Mouse (Mus musculus) intestine, postnatal 0 days (tissue): Measurements from ENCODE around the gene Myh9. TPM values are rescaled to one million over a fixed set of nuclear protein-coding genes. Genes with fewer than 3 reads are reported as not detected.

Experiments
- ATAC-seq: fragments of 200-750 bp; cut with Nextera tagmentation; 2 replicates; pipeline ENCODE4 v1.8.0; 2017; ENCODE audit warnings: mild to moderate bottlenecking, moderate TSS enrichment, moderate library complexity
- H3K27ac ChIP-seq: fragments of 300-500 bp; sonication (generic); 2 replicates; pipeline ENCODE4 v1.5.1; 2014; ENCODE audit warnings: mild to moderate bottlenecking, low read depth, low read length, moderate library complexity
- H3K27me3 ChIP-seq: fragments of 300-500 bp; sonication (generic); replicated peaks from 2 replicates; pipeline ENCODE4 v1.6.1; 2014; ENCODE audit warnings: low read length, mixed read lengths; ENCODE audit not compliant: control insufficient read depth, insufficient read depth
- H3K36me3 ChIP-seq: fragments of 300-500 bp; sonication (generic); 2 replicates; pipeline ENCODE4 v1.6.1; 2014; ENCODE audit warnings: mild to moderate bottlenecking, moderate library complexity; ENCODE audit not compliant: control insufficient read depth, insufficient read depth
- H3K4me1 ChIP-seq: fragments of 300-500 bp; sonication (generic); replicated peaks from 2 replicates; pipeline ENCODE4 v1.6.1; 2014; ENCODE audit warnings: antibody characterized with exemption, low read length, mixed read lengths; ENCODE audit not compliant: control insufficient read depth, insufficient read depth
- H3K4me2 ChIP-seq: fragments of 300-500 bp; sonication (generic); replicated peaks from 2 replicates; pipeline ENCODE4 v1.6.1; 2014; ENCODE audit warnings: low read depth, mild to moderate bottlenecking, moderate library complexity
- H3K4me3 ChIP-seq: fragments of 300-500 bp; sonication (generic); 2 replicates; pipeline ENCODE4 v1.5.1; 2014; ENCODE audit warnings: low read depth, low read length
- H3K9ac ChIP-seq: fragments of 300-500 bp; sonication (generic); 2 replicates; pipeline ENCODE4 v1.6.1; 2014; ENCODE audit warnings: mild to moderate bottlenecking, low read depth, low read length
- H3K9me3 ChIP-seq: fragments of 300-500 bp; sonication (generic); 2 replicates; pipeline ENCODE4 v1.6.1; 2016; ENCODE audit warnings: mixed run types; ENCODE audit not compliant: control insufficient read depth
- CTCF ChIP-seq: sonication (generic); IDR thresholded peaks from 2 replicates; pipeline ENCODE4 v1.5.1; 2016; ENCODE audit warnings: low read depth, mild to moderate bottlenecking, control low read depth, antibody characterized with exemption, moderate library complexity
- WGBS: fragments of 180-500 bp; shearing (Covaris S2); extraction: QIAGEN DNeasy Blood & Tissue Kit; methylation state at CpG from one replicate; pipeline ENCODE4 v1.1.7; 2014; 5-methylcytosine and 5-hydroxymethylcytosine counted together
- polyA plus RNA-seq: library from polyadenylated mRNA; unstranded; fragments of >200 nt; fragmentation: Nextera tagmentation; extraction: Ambion mirVana; gene quantifications from 2 replicates; pipeline ENCODE4 v1.2.1, GENCODE M21; 2015

Myh9 gene
- polyA plus RNA-seq, 1 experiment from 2014 or later: 25.7 TPM

- H3K4me1 ChIP-seq: peaks cover 24% of the 10 kb centered on the region
- no peak overlapping the region for H3K4me3 ChIP-seq
- no peak for TF ChIP-seq CTCF
- 95% methylated on average over 1 of the region's 1 CpGs for WGBS
- no peak overlapping the region for H3K4me2 ChIP-seq
- ATAC-seq: no peak
- peaks cover 11% of the 10 kb centered on the region; the same call in 1 of the 2 replicates for H3K36me3 ChIP-seq
- no peaks in the 10 kb centered on the region for H3K27me3 ChIP-seq
- no peak overlapping the region for H3K27ac ChIP-seq
- no peaks in the 10 kb centered on the region for H3K9me3 ChIP-seq
- no peak overlapping the region for H3K9ac ChIP-seq
Measured at GRCm38 (mm10) chr15:77825382-77825781, 16.6 kb downstream of the Myh9 start.

GRCm38 (mm10) chr15:77824321-77824720 is 17.7 kb downstream of the Myh9 start:
- Histone ChIP-seq H3K9ac (no peak overlapping the region), H3K4me1 (peaks cover 26% of the 10 kb centered on the region), H3K27me3 (no peaks in the 10 kb centered on the region), H3K4me3 (no peak overlapping the region), H3K9me3 (no peaks in the 10 kb centered on the region), H3K36me3 (peaks cover 6% of the 10 kb centered on the region; the same call in 1 of the 2 replicates), H3K4me2 (no peak overlapping the region), H3K27ac (peak overlapping the region; percentile 46; the same call in 1 of the 2 replicates)
- TF ChIP-seq CTCF: no peak
- ATAC-seq: no peak
- 80% methylated on average over 1 of the region's 1 CpGs for WGBS

- Histone ChIP-seq H3K9me3 (no peaks in the 10 kb centered on the region), H3K4me1 (peaks cover 32% of the 10 kb centered on the region), H3K4me3 (no peak overlapping the region), H3K36me3 (peaks cover 6% of the 10 kb centered on the region; the same call in 1 of the 2 replicates), H3K9ac (0 out of 2 replicates have a peak overlapping the region, but pooled peaks have one; percentile 11), H3K27ac (peak overlapping the region; percentile 60), H3K4me2 (peak overlapping the region; percentile 35), H3K27me3 (no peaks in the 10 kb centered on the region)
- no peak for TF ChIP-seq CTCF
- ATAC-seq: no peak
- 17% methylated on average over 3 of the region's 3 CpGs for WGBS
Measured at GRCm38 (mm10) chr15:77823634-77824033, 18.3 kb downstream of the Myh9 start.

GRCm38 (mm10) chr15:77823196-77823595 is 18.8 kb downstream of the Myh9 start:
- H3K36me3 ChIP-seq: peaks cover 6% of the 10 kb centered on the region; the same call in 1 of the 2 replicates
- peaks cover 37% of the 10 kb centered on the region for H3K4me1 ChIP-seq
- H3K9me3 ChIP-seq: no peaks in the 10 kb centered on the region
- WGBS: 22% methylated on average over 6 of the region's 6 CpGs
- no peak overlapping the region for H3K9ac ChIP-seq
- 0 out of 2 replicates have a peak, but pooled peaks have one; percentile 9 for TF ChIP-seq CTCF
- peak overlapping the region; percentile 35 for H3K4me2 ChIP-seq
- H3K4me3 ChIP-seq: no peak overlapping the region
- peak overlapping the region; percentile 60 for H3K27ac ChIP-seq
- no peaks in the 10 kb centered on the region for H3K27me3 ChIP-seq
- ATAC-seq: no peak

GRCm38 (mm10) chr15:77822671-77823070 is 19.3 kb downstream of the Myh9 start:
- H3K4me2 ChIP-seq: peak overlapping the region; percentile 41
- H3K27ac ChIP-seq: peak overlapping the region; percentile 76
- no peaks in the 10 kb centered on the region for H3K9me3 ChIP-seq
- no peaks in the 10 kb centered on the region for H3K27me3 ChIP-seq
- H3K4me1 ChIP-seq: peaks cover 40% of the 10 kb centered on the region
- WGBS: 32% methylated on average over 2 of the region's 2 CpGs
- no peak overlapping the region for H3K4me3 ChIP-seq
- no peak for ATAC-seq
- TF ChIP-seq CTCF: no peak
- no peak overlapping the region for H3K9ac ChIP-seq
- peaks cover 6% of the 10 kb centered on the region; the same call in 1 of the 2 replicates for H3K36me3 ChIP-seq

- WGBS: 28% methylated on average over 5 of the region's 5 CpGs
- no peaks in the 10 kb centered on the region for H3K27me3 ChIP-seq
- TF ChIP-seq CTCF: no peak
- peaks cover 6% of the 10 kb centered on the region; the same call in 1 of the 2 replicates for H3K36me3 ChIP-seq
- ATAC-seq: peak; percentile 90
- H3K9me3 ChIP-seq: no peaks in the 10 kb centered on the region
- H3K9ac ChIP-seq: no peak overlapping the region
- no peak overlapping the region for H3K4me3 ChIP-seq
- peak overlapping the region; percentile 41; the same call in 1 of the 2 replicates for H3K4me2 ChIP-seq
- peak overlapping the region; percentile 76 for H3K27ac ChIP-seq
- peaks cover 46% of the 10 kb centered on the region for H3K4me1 ChIP-seq
Measured at GRCm38 (mm10) chr15:77822057-77822466, 19.9 kb downstream of the Myh9 start.
